Mouse (Mus musculus) spleen, adult 2 months (tissue): ENCODE measurements around the gene Ank.

Experiments used
- CTCF ChIP-seq: fragments of 200-500 bp; IDR thresholded peaks from 2 replicates; pipeline ENCODE4 v1.5.1; 2011; ENCODE audit warnings: mild to moderate bottlenecking, inconsistent platforms; ENCODE audit not compliant: insufficient read depth, insufficient read length, insufficient replicate concordance; ENCODE audit errors: extremely low read depth
- POLR2A ChIP-seq: fragments of 200-500 bp; IDR thresholded peaks from 2 replicates; pipeline ENCODE4 v1.6.1; 2011; ENCODE audit warnings: low read depth, low read length, inconsistent platforms

- no peak for TF ChIP-seq CTCF
- no peak for TF ChIP-seq POLR2A
Observed at GRCm38 (mm10) chr15:27578918-27579317, 112.4 kb downstream of the Ank start.
